23 mouse cellular contexts compared by ENCODE assay signal in the genomic region with DNA sequence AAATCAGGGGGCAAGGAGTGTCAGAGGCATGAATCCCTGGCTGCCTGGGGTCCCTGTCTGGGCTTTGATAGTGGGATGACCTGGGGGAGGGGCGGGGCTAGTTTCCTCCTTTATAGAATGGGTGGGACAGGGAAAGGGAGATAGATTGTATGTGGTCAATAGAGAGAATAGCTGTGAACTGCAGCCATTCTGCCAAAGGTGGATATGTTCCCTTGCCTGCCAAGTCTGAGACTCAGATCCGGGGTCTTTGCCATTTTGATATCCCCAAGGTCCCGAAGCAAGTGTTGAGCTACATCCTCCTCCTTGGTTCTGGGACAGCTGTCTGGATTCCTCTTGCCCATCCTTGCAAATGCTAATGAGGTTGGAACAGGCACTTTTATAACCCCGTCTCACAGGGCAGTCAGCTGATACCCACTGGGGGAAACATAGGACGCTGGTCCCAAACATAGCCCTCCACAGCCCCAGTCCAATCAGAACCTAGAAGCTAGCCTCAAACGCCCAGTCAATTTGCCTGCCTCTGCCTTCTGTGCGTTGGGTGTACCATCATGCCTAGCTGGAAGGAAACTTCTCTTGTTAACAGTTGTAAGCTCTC. TPM values are rescaled to one million over a fixed set of nuclear protein-coding genes. Genes with fewer than 3 reads are reported as not detected.
DNase-seq lines count a peak whose midpoint lies in the region; ATAC-seq and TF ChIP-seq lines count a peak whose summit lies in the region.
"Had no signal": no experiment of that assay in that cellular context is flagged by ENCODE, and none has a peak within 500 bp of the region (broad histone marks: within the 10 kb centered on the region; RNA-seq: fewer than 3 reads in every experiment).

No protein-coding gene starts in this region.

- TF ChIP-seq POLR2A in ES-Bruce4 (IDR thresholded peaks at IDR 0.05; ENCODE audit: insufficient read depth, low read length): no peak

- no peak overlapping the region for H3K27ac ChIP-seq in forebrain, embryonic 12.5 days
- H3K27ac ChIP-seq in forebrain, embryonic 13.5 days: no peak overlapping the region
- H3K27ac ChIP-seq in limb, embryonic 12.5 days: no peak overlapping the region
- no peak overlapping the region for H3K27ac ChIP-seq in limb, embryonic 10.5 days
- H3K27ac ChIP-seq in ES-Bruce4 (ENCODE audit: insufficient read depth, low read length): no peak overlapping the region
- H3K27ac ChIP-seq: embryonic facial prominence, embryonic 13.5 days; gastrocnemius, adult 2 months; heart, embryonic 10.5 days; hindbrain, embryonic 12.5 days had no signal

- no peak overlapping the region for H3K4me3 ChIP-seq in forebrain, embryonic 12.5 days (replicated peaks)
- no peak overlapping the region for H3K4me3 ChIP-seq in forebrain, embryonic 13.5 days
- no peak overlapping the region for H3K4me3 ChIP-seq in limb, embryonic 12.5 days (replicated peaks)
- H3K4me3 ChIP-seq in limb, embryonic 10.5 days: no peak overlapping the region
- peak overlapping the region; percentile 47 for H3K4me3 ChIP-seq in ES-Bruce4 (ENCODE audit: low read depth, low read length)
- H3K4me3 ChIP-seq: embryonic facial prominence, embryonic 13.5 days; gastrocnemius, adult 2 months; heart, embryonic 10.5 days; hindbrain, embryonic 12.5 days had no signal

- no peaks in the 10 kb centered on the region for H3K27me3 ChIP-seq in forebrain, embryonic 12.5 days
- no peaks in the 10 kb centered on the region for H3K27me3 ChIP-seq in forebrain, embryonic 13.5 days
- no peaks in the 10 kb centered on the region for H3K27me3 ChIP-seq in limb, embryonic 12.5 days
- no peaks in the 10 kb centered on the region for H3K27me3 ChIP-seq in limb, embryonic 10.5 days (ENCODE audit: low read depth, poor library complexity, severe bottlenecking)
- H3K27me3 ChIP-seq in ES-Bruce4 (ENCODE audit: control insufficient read depth, insufficient read depth, low read length, poor library complexity, severe bottlenecking): no peaks in the 10 kb centered on the region
- H3K27me3 ChIP-seq: CH12.LX; embryonic facial prominence, embryonic 13.5 days; hindbrain, embryonic 12.5 days had no signal

- ATAC-seq in forebrain, embryonic 12.5 days (ENCODE audit: low FRiP score): no peak
- no peak for ATAC-seq in forebrain, embryonic 13.5 days
- ATAC-seq in limb, embryonic 12.5 days (ENCODE audit: insufficient number of reproducible peaks, insufficient read depth, low FRiP score, low TSS enrichment, low read depth): no peak
- no peak for ATAC-seq in activated CD4-positive, CD25-positive, alpha-beta regulatory T cell, adult 4 months
- ATAC-seq: forebrain, embryonic 14.5 days; hindbrain, embryonic 16.5 days; inflammation-experienced regulatory T-cells, adult 6 months; intestine, postnatal 0 days had no signal

- peaks cover 6% of the 10 kb centered on the region; the same call in 1 of the 2 replicates for H3K4me1 ChIP-seq in forebrain, embryonic 12.5 days
- H3K4me1 ChIP-seq in forebrain, embryonic 13.5 days: no peaks in the 10 kb centered on the region
- 0 out of 2 replicates have a peak, but pooled peaks cover 5% of the 10 kb centered on the region for H3K4me1 ChIP-seq in limb, embryonic 12.5 days (replicated peaks)
- no peaks in the 10 kb centered on the region for H3K4me1 ChIP-seq in limb, embryonic 10.5 days
- peaks cover 4% of the 10 kb centered on the region for H3K4me1 ChIP-seq in ES-Bruce4 (ENCODE audit: control insufficient read depth, insufficient read depth, low read length)
- H3K4me1 ChIP-seq: embryonic facial prominence, embryonic 13.5 days had no signal

- peaks cover 20% of the 10 kb centered on the region for H3K36me3 ChIP-seq in forebrain, embryonic 12.5 days (replicated peaks)
- H3K36me3 ChIP-seq in forebrain, embryonic 13.5 days (ENCODE audit: poor library complexity, severe bottlenecking): peaks cover 31% of the 10 kb centered on the region
- peaks cover 37% of the 10 kb centered on the region; the same call in 1 of the 2 replicates for H3K36me3 ChIP-seq in limb, embryonic 12.5 days
- peaks cover 18% of the 10 kb centered on the region for H3K36me3 ChIP-seq in limb, embryonic 10.5 days
- H3K36me3 ChIP-seq in ES-Bruce4 (ENCODE audit: control insufficient read depth, insufficient read depth, low read length, poor library complexity, severe bottlenecking): no peaks in the 10 kb centered on the region

- no peaks in the 10 kb centered on the region for H3K9me3 ChIP-seq in forebrain, embryonic 12.5 days
- no peaks in the 10 kb centered on the region; the same call in 1 of the 2 replicates for H3K9me3 ChIP-seq in forebrain, embryonic 13.5 days (replicated peaks)
- peaks cover 5% of the 10 kb centered on the region; the same call in 1 of the 2 replicates for H3K9me3 ChIP-seq in limb, embryonic 12.5 days
- H3K9me3 ChIP-seq in limb, embryonic 10.5 days (replicated peaks): no peaks in the 10 kb centered on the region; the same call in 1 of the 2 replicates
- no peaks in the 10 kb centered on the region for H3K9me3 ChIP-seq in ES-Bruce4 (replicated peaks; ENCODE audit: control insufficient read depth, insufficient read depth, low read length, poor library complexity, severe bottlenecking)
- H3K9me3 ChIP-seq: embryonic facial prominence, embryonic 13.5 days; heart, embryonic 10.5 days had no signal

- no peak for TF ChIP-seq CTCF in ES-Bruce4 (IDR thresholded peaks at IDR 0.05; ENCODE audit: low read depth, low read length)

- TF ChIP-seq EP300 in ES-Bruce4 (IDR thresholded peaks at IDR 0.05; ENCODE audit: insufficient read depth, low read depth, low read length): no peak

- 66% methylated on average over 7 of the region's 7 CpGs for WGBS in forebrain, embryonic 12.5 days
- 66% methylated on average over 7 of the region's 7 CpGs for WGBS in forebrain, embryonic 13.5 days
- 67% methylated on average over 7 of the region's 7 CpGs for WGBS in limb, embryonic 12.5 days
- WGBS in limb, embryonic 10.5 days: 65% methylated on average over 7 of the region's 7 CpGs

- 0 out of 2 replicates have a peak overlapping the region, but pooled peaks have one; percentile 12 for H3K9ac ChIP-seq in forebrain, embryonic 12.5 days
- H3K9ac ChIP-seq in forebrain, embryonic 13.5 days: no peak overlapping the region
- 0 out of 2 replicates have a peak overlapping the region, but pooled peaks have one; percentile 4 for H3K9ac ChIP-seq in limb, embryonic 12.5 days (replicated peaks)
- H3K9ac ChIP-seq in ES-Bruce4 (ENCODE audit: low read depth, poor library complexity, severe bottlenecking): peak overlapping the region; percentile 42; the same call in 1 of the 2 replicates
- H3K9ac ChIP-seq: embryonic facial prominence, embryonic 13.5 days; hindbrain, embryonic 12.5 days had no signal

- no peak overlapping the region for H3K4me2 ChIP-seq in forebrain, embryonic 12.5 days
- H3K4me2 ChIP-seq in forebrain, embryonic 13.5 days: no peak overlapping the region
- no peak overlapping the region for H3K4me2 ChIP-seq in limb, embryonic 12.5 days
- H3K4me2 ChIP-seq: embryonic facial prominence, embryonic 13.5 days; hindbrain, embryonic 12.5 days had no signal

- DNase-seq in limb, embryonic 10.5 days (ENCODE audit: low spot score): no peak
- peak; percentile 20 for DNase-seq in Muller cell, postnatal 12 days (ENCODE audit: inconsistent ontology term)
- DNase-seq in lung, postnatal 36 days: no peak
- DNase-seq: adrenal gland, postnatal 25 days; cerebellum, adult 18-20 months; cerebellum, postnatal 36 days; gastrocnemius, adult 2 months; gastrocnemius, postnatal 25 days; heart, postnatal 10 days; heart, postnatal 4 days had no signal

RNA-seq across cellular contexts. Expression of gene Rhof, which starts 11.8 kb away (rescaled TPM):
- 1.9 and 2.8 TPM in 2 replicates for polyA plus RNA-seq in forebrain, embryonic 12.5 days (2016; fragmentation: Nextera tagmentation; extraction: Ambion mirVana)
- polyA plus RNA-seq in forebrain, embryonic 13.5 days (2015; fragmentation: Nextera tagmentation; extraction: Ambion mirVana): 4.3 and 5.0 TPM in 2 replicates
- 2.9 and 3.0 TPM in 2 replicates for polyA plus RNA-seq in limb, embryonic 12.5 days (2016; fragmentation: Nextera tagmentation; extraction: Ambion mirVana)
- 1.8 and 2.0 TPM in 2 replicates for polyA plus RNA-seq in limb, embryonic 10.5 days (2016; fragmentation: Nextera tagmentation; extraction: Ambion mirVana)
- polyA plus RNA-seq in ES-Bruce4 (2011; ENCODE audit: insufficient read depth, insufficient read length, low read depth, missing spikeins): 1.6 and 2.0 TPM in 2 replicates
- polyA plus RNA-seq in activated CD4-positive, CD25-positive, alpha-beta regulatory T cell, adult 4 months (2017; shearing (Covaris generic)): 10 to 100 TPM; 54.3 to 75.1 TPM

RNA-seq across cellular contexts. Expression of gene Setd1b, which starts 21.3 kb away (rescaled TPM):
- polyA plus RNA-seq in forebrain, embryonic 12.5 days (2016; fragmentation: Nextera tagmentation; extraction: Ambion mirVana): 13.1 and 13.6 TPM in 2 replicates
- polyA plus RNA-seq in forebrain, embryonic 13.5 days (2015; fragmentation: Nextera tagmentation; extraction: Ambion mirVana): 13.4 and 13.9 TPM in 2 replicates
- 10.9 and 11.4 TPM in 2 replicates for polyA plus RNA-seq in limb, embryonic 12.5 days (2016; fragmentation: Nextera tagmentation; extraction: Ambion mirVana)
- polyA plus RNA-seq in limb, embryonic 10.5 days (2016; fragmentation: Nextera tagmentation; extraction: Ambion mirVana): 9.4 and 10.6 TPM in 2 replicates
- polyA plus RNA-seq in ES-Bruce4 (2011; ENCODE audit: insufficient read depth, insufficient read length, low read depth, missing spikeins): 8.6 and 11.3 TPM in 2 replicates
- 10 to 100 TPM; 12.5 to 12.9 TPM for polyA plus RNA-seq in activated CD4-positive, CD25-positive, alpha-beta regulatory T cell, adult 4 months (2017; shearing (Covaris generic))

RNA-seq across cellular contexts. Expression of gene Psmd9, which starts 48.5 kb away (rescaled TPM):
- 66.5 and 71.6 TPM in 2 replicates for polyA plus RNA-seq in forebrain, embryonic 12.5 days (2016; fragmentation: Nextera tagmentation; extraction: Ambion mirVana)
- 75.5 and 77.3 TPM in 2 replicates for polyA plus RNA-seq in forebrain, embryonic 13.5 days (2015; fragmentation: Nextera tagmentation; extraction: Ambion mirVana)
- polyA plus RNA-seq in limb, embryonic 12.5 days (2016; fragmentation: Nextera tagmentation; extraction: Ambion mirVana): 89.3 and 91.0 TPM in 2 replicates
- 90.1 and 92.0 TPM in 2 replicates for polyA plus RNA-seq in limb, embryonic 10.5 days (2016; fragmentation: Nextera tagmentation; extraction: Ambion mirVana)
- polyA plus RNA-seq in ES-Bruce4 (2011; ENCODE audit: insufficient read depth, insufficient read length, low read depth, missing spikeins): 24.8 TPM in 2 replicates
- polyA plus RNA-seq in activated CD4-positive, CD25-positive, alpha-beta regulatory T cell, adult 4 months (2017; shearing (Covaris generic)): 10 to 100 TPM; 31.6 to 42.2 TPM

RNA-seq across cellular contexts. Expression of gene Tmem120b, which starts 52.5 kb away (rescaled TPM):
- polyA plus RNA-seq in forebrain, embryonic 12.5 days (2016; fragmentation: Nextera tagmentation; extraction: Ambion mirVana): 9.0 and 9.7 TPM in 2 replicates
- polyA plus RNA-seq in forebrain, embryonic 13.5 days (2015; fragmentation: Nextera tagmentation; extraction: Ambion mirVana): 10.9 and 11.0 TPM in 2 replicates
- polyA plus RNA-seq in limb, embryonic 12.5 days (2016; fragmentation: Nextera tagmentation; extraction: Ambion mirVana): 14.1 and 15.9 TPM in 2 replicates
- 9.7 and 12.4 TPM in 2 replicates for polyA plus RNA-seq in limb, embryonic 10.5 days (2016; fragmentation: Nextera tagmentation; extraction: Ambion mirVana)
- polyA plus RNA-seq in ES-Bruce4 (2011; ENCODE audit: insufficient read depth, insufficient read length, low read depth, missing spikeins): 8.9 and 9.1 TPM in 2 replicates
- 1 to 10 TPM; 2.2 to 2.3 TPM for polyA plus RNA-seq in activated CD4-positive, CD25-positive, alpha-beta regulatory T cell, adult 4 months (2017; shearing (Covaris generic))
